Mouse (Mus musculus) heart, embryonic 11.5 days (tissue): ENCODE measurements around the gene Trp73. TPM values are rescaled to one million over a fixed set of nuclear protein-coding genes. Genes with fewer than 3 reads are reported as not detected.

Source experiments
- ATAC-seq: fragments of 200-750 bp; cut with Nextera tagmentation; replicated peaks from 2 replicates; pipeline ENCODE4 v1.8.0; 2017; ENCODE audit warnings: moderate library complexity; ENCODE audit not compliant: insufficient number of reproducible peaks, low FRiP score, low TSS enrichment
- H3K27ac ChIP-seq: fragments of 300-500 bp; sonication (generic); 2 replicates; pipeline ENCODE4 v1.5.1; 2014; ENCODE audit warnings: mild to moderate bottlenecking, low read depth, low read length
- H3K27me3 ChIP-seq: fragments of 300-500 bp; sonication (generic); 2 replicates; pipeline ENCODE4 v1.6.1; 2014; ENCODE audit warnings: mild to moderate bottlenecking, low read length, mixed read lengths; ENCODE audit not compliant: control insufficient read depth, insufficient read depth
- H3K36me3 ChIP-seq: fragments of 300-500 bp; sonication (generic); 2 replicates; pipeline ENCODE4 v1.6.1; 2014; ENCODE audit warnings: mild to moderate bottlenecking, low read length, moderate library complexity, mixed read lengths; ENCODE audit not compliant: control insufficient read depth, insufficient read depth
- H3K4me1 ChIP-seq: fragments of 300-500 bp; sonication (generic); 2 replicates; pipeline ENCODE4 v1.6.1; 2014; ENCODE audit warnings: low read length; ENCODE audit not compliant: control insufficient read depth, insufficient read depth
- H3K4me2 ChIP-seq: fragments of 300-500 bp; sonication (generic); 2 replicates; pipeline ENCODE4 v1.6.1; 2014; ENCODE audit warnings: mild to moderate bottlenecking, moderate library complexity
- H3K4me3 ChIP-seq: fragments of 300-500 bp; sonication (generic); 2 replicates; pipeline ENCODE4 v1.5.1; 2014; ENCODE audit warnings: low read depth, low read length
- H3K9ac ChIP-seq: fragments of 300-500 bp; sonication (generic); 2 replicates; pipeline ENCODE4 v1.6.1; 2014; ENCODE audit warnings: mild to moderate bottlenecking, low read depth, low read length, moderate library complexity
- H3K9me3 ChIP-seq: fragments of 300-500 bp; sonication (generic); replicated peaks from 2 replicates; pipeline ENCODE4 v1.6.1; 2016; ENCODE audit warnings: low read length; ENCODE audit not compliant: control insufficient read depth
- WGBS: fragments of 180-500 bp; shearing (Covaris S2); extraction: QIAGEN DNeasy Blood & Tissue Kit; methylation state at CpG from one replicate; pipeline ENCODE4 v1.1.7; 2014; ENCODE audit not compliant: insufficient replicate concordance; 5-methylcytosine and 5-hydroxymethylcytosine counted together
- polyA plus RNA-seq: library from polyadenylated mRNA; unstranded; fragments of >200 nt; fragmentation: Nextera tagmentation; extraction: Ambion mirVana; gene quantifications from 2 replicates; pipeline ENCODE4 v1.2.1, GENCODE M21; 2014

Trp73 gene
- polyA plus RNA-seq, 1 experiment from 2014 or later, result not detected

- Histone ChIP-seq H3K27me3 (no peaks in the 10 kb centered on the region), H3K4me2 (no peak overlapping the region), H3K4me1 (peaks cover 15% of the 10 kb centered on the region), H3K4me3 (no peak overlapping the region), H3K9ac (no peak overlapping the region), H3K27ac (no peak overlapping the region), H3K9me3 (no peaks in the 10 kb centered on the region), H3K36me3 (peaks cover 18% of the 10 kb centered on the region)
- ATAC-seq, result no peak
- WGBS, result 93% methylated on average over 14 of the region's 14 CpGs
Measured at GRCm38 (mm10) chr4:154157970-154158662, 18.1 kb upstream of the Trp73 start.

- H3K27ac ChIP-seq, result no peak overlapping the region
- no peak overlapping the region for H3K4me2 ChIP-seq
- H3K9ac ChIP-seq, result no peak overlapping the region
- peaks cover 9% of the 10 kb centered on the region for H3K4me1 ChIP-seq
- no peak for ATAC-seq
- WGBS, result 87% methylated on average over 7 of the region's 7 CpGs
- peaks cover 22% of the 10 kb centered on the region for H3K36me3 ChIP-seq
- H3K9me3 ChIP-seq, result no peaks in the 10 kb centered on the region
- no peaks in the 10 kb centered on the region for H3K27me3 ChIP-seq
- no peak overlapping the region for H3K4me3 ChIP-seq
Measured at GRCm38 (mm10) chr4:154156050-154156449, 16.0 kb upstream of the Trp73 start.

- Histone ChIP-seq H3K9ac (no peak overlapping the region), H3K4me2 (no peak overlapping the region)
- WGBS, result 66% methylated on average over 11 of the region's 11 CpGs
Measured at GRCm38 (mm10) chr4:154154104-154154503, 14.1 kb upstream of the Trp73 start.

GRCm38 (mm10) chr4:154146342-154146741 is 6.3 kb upstream of the Trp73 start:
- H3K9ac ChIP-seq, result no peak overlapping the region
- 87% methylated on average over 10 of the region's 10 CpGs for whole genome bisulfite sequencing
- H3K27me3 ChIP-seq, result peaks cover 5% of the 10 kb centered on the region
- no peak overlapping the region for H3K4me3 ChIP-seq
- peaks cover 5% of the 10 kb centered on the region for H3K36me3 ChIP-seq
- H3K4me1 ChIP-seq, result peaks cover 9% of the 10 kb centered on the region
- H3K4me2 ChIP-seq, result no peak overlapping the region
- no peaks in the 10 kb centered on the region for H3K9me3 ChIP-seq
- H3K27ac ChIP-seq, result no peak overlapping the region
- no peak for ATAC-seq

More at GRCm38 (mm10) chr4:154154104-154154503, 14.1 kb upstream of the Trp73 start:
- no peak for ATAC-seq
- peaks cover 22% of the 10 kb centered on the region for H3K36me3 ChIP-seq
- no peak overlapping the region for H3K27ac ChIP-seq
- no peaks in the 10 kb centered on the region for H3K27me3 ChIP-seq
- no peak overlapping the region for H3K4me3 ChIP-seq
- no peaks in the 10 kb centered on the region for H3K9me3 ChIP-seq
- peaks cover under 1% of the 10 kb centered on the region; the same call in 1 of the 2 replicates for H3K4me1 ChIP-seq

DNA sequence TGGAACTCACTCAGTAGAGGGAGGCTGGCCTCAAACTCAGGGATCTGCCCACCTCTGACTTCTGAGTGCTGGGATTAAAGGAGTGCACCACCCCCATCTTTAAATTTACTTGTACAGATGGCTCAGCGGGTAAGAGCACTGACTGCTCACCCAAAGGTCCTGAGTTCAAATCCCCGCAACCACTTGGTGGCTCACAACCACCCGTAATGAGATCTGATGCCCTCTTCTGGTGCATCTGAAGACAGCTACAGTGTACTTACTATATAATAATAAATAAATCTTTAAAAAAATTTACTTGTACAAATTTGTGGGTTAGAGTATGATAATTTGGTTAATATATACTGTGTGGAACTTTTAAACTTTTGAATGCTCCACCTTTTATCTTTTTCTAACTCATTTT is 4.7 kb upstream of the Trp73 start:
- Histone ChIP-seq H3K27ac (no peak overlapping the region), H3K4me2 (no peak overlapping the region), H3K4me3 (no peak overlapping the region), H3K9me3 (no peaks in the 10 kb centered on the region), H3K9ac (no peak overlapping the region), H3K4me1 (peaks cover 9% of the 10 kb centered on the region), H3K36me3 (peaks cover 5% of the 10 kb centered on the region), H3K27me3 (peaks cover 21% of the 10 kb centered on the region)
- 81% methylated on average over 3 of the region's 3 CpGs for WGBS
- no peak for ATAC-seq

- Histone ChIP-seq H3K9ac (peak within 1 kb of the TSS; percentile 87), H3K4me3 (peak within 1 kb of the TSS; percentile 87), H3K27me3 (peaks cover 44% of the 10 kb centered on the region), H3K4me1 (peaks cover 12% of the 10 kb centered on the region), H3K27ac (peak within 1 kb of the TSS; percentile 62), H3K36me3 (no peaks in the 10 kb centered on the region), H3K9me3 (no peaks in the 10 kb centered on the region), H3K4me2 (peak within 1 kb of the TSS; percentile 96)
- ATAC-seq, result peak; percentile 91
- WGBS, result 2% methylated on average over 46 of the region's 49 CpGs
Measured at GRCm38 (mm10) chr4:154142211-154143040, 2.4 kb upstream of the Trp73 start, which contains the start of gene Wrap73. Wrap73 (plus strand) TSS chr4:154142372.

- no peaks in the 10 kb centered on the region for H3K36me3 ChIP-seq
- peak overlapping the region; percentile 87 for H3K4me3 ChIP-seq
- no peak overlapping the region for H3K27ac ChIP-seq
- no peak for ATAC-seq
- peaks cover 55% of the 10 kb centered on the region for H3K27me3 ChIP-seq
- H3K9me3 ChIP-seq, result no peaks in the 10 kb centered on the region
- 2% methylated on average over 42 of the region's 42 CpGs for WGBS
- peak overlapping the region; percentile 96 for H3K4me2 ChIP-seq
- peaks cover 12% of the 10 kb centered on the region for H3K4me1 ChIP-seq
- H3K9ac ChIP-seq, result no peak overlapping the region
Measured at GRCm38 (mm10) chr4:154141009-154141867, 1.2 kb upstream of the Trp73 start.
